Mouse (Mus musculus) megakaryocyte, embryonic 14.5 days (primary cell): ENCODE results near the gene Hist1h2bh.
"Not testable (repeated sequence)": the region's sequence is repeated elsewhere in the genome, so short reads cannot be mapped to it uniquely, and the experiment has no call there.

ENCODE experiments used
- FLI1 ChIP-seq: IDR thresholded peaks from 2 replicates; pipeline ENCODE4 v1.6.1; 2012; ENCODE audit warnings: low read length, inconsistent platforms, mixed read lengths
- GATA1 ChIP-seq: IDR thresholded peaks from 3 replicates; pipeline ENCODE4 v1.6.1; 2012; ENCODE audit warnings: mixed read lengths, low read length, inconsistent platforms, borderline replicate concordance

DNA sequence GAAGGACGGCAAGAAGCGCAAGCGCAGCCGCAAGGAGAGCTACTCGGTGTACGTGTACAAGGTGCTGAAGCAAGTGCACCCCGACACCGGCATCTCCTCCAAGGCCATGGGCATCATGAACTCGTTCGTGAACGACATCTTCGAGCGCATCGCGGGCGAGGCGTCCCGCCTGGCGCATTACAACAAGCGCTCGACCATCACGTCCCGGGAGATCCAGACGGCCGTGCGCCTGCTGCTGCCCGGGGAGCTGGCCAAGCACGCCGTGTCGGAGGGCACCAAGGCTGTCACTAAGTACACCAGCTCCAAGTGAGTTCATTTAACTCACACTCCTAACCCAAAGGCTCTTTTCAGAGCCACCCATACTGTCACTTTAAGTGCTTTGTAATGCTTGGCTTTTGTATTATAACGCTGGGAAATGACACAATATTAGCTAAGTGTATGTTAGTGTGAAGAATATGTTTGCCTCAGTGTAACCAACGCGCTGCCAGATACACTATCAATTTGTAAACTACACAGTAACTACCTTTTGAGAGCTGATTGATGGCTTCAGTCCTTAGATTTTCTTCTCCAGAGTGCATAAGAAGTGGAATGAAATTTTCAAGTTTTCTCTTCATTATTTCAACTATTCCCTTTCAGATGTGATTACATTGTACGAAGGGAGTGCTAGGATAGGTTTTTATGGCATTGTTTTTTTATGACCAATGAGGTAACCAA, 28.5 kb upstream of the Hist1h2bh start:
- not testable (repeated sequence) for TF ChIP-seq GATA1, FLI1
